Mouse (Mus musculus) megakaryocyte, adult 5-6 weeks (primary cell): ENCODE measurements around the gene Gclm. TPM values are rescaled to one million over a fixed set of nuclear protein-coding genes. Genes with fewer than 3 reads are reported as not detected.
"Not testable (repeated sequence)": the region's sequence is repeated elsewhere in the genome, so short reads cannot be mapped to it uniquely, and the experiment has no call there.

Experiments used
- ATAC-seq: 2 replicates; pipeline ENCODE4 v1.8.0; 2016; ENCODE audit warnings: mild to moderate bottlenecking, inconsistent platforms; ENCODE audit not compliant: poor library complexity, severe bottlenecking
- total RNA-seq, 2 experiments: library from RNA; stranded (forward) in 1 of 2; stranded (reverse) in 1 of 2; fragments of 153-499, 151-499 nt in 1 of 2; fragments of 221-1000, 200-1000 nt in 1 of 2; gene quantifications; 2 replicates each; pipeline versions ENCODE4 v1.2.3 to v1.2.4; 2015 to 2017

Gclm gene
- total RNA-seq (2015) (59.2 and 67.7 TPM in 2 replicates), total RNA-seq (2017) (20.2 and 28.8 TPM in 2 replicates)

DNA sequence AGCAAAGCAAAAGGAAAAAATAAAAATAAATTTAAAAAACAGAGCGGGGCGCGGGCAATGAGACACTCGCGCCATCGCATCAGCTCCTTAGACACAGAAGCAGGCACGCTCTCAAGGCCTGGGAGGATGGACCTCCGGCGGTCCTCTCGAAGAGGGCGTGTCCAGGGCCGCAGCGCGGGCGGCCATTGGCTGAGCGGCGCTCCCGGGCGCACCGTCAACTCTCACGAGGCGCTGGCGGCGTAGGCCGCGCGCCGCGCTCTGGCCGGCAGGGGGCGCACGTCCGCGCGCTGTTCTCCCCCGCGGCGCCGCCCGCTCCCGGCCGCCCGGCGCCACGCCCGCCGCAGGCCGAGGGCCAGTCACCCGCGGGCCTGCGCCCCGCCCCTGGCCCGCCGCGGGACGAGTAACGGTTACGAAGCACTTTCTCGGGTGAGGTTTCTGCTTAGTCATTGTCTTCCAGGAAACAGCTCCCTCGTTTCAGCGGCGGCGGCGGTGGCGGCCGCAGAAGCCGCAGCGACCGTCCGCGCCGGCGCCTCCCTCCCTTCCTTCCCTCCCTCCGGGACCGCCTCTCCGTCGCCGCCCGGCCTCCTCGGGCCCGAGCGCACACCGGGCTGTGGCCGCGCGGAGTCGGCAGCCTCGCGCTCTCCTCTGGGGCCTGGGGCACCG is at the start of gene Gclm:
Gclm (plus strand) TSS at position 343 of the 663 bp plus-strand sequence.
- ATAC-seq = peak; percentile 80

DNA sequence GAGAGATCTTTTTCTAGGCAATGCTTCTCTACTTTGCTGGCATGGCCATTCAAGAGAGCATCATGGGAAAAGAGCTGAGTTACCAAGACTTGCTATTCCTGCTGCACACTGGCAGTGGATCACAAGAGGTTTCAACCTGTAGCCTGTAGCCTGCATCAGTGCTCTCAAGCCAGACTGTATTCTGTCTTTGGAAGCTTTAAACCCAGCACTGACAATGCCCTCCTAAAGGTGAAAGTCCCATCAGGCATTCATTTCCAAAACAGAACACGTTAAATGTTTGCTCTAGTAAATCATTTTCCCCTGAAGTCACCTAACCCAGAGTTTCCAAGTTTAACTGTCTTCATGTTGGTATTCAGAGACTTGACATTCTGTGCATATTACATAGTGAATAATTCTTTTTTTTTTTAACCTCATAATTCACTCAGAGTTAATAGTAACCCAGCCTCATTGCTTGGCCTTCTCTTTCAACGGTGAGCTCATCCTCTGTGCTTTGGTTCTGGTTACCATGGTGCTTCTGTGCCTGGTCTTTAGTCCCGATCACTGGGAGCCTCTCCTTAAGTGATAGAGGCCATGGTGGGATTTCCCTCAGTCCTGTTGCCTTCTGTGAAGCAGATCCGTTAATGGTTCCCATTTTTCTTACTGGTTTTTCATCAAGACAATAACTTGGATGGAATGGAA is 48.6 kb upstream of the Gclm start:
- no peak for ATAC-seq

DNA sequence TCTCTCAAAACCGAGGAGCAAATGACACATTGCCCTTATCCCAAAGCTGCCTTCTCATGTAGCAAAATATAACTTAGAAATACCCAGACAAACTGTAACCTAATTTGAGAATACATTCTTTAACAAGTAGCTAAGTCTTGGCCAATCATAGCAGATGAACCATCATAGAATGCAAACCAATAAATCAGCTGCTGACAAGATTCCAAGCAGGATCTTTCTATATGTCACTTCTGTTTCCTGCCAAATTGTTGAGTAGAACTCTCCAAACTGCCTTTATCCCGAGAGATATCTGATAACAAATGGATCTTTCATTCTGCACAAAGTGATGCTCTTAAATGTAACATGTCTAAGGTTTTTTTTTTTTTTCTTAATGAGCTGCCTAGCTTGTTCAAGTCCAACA is 46.8 kb upstream of the Gclm start:
- no peak for ATAC-seq

DNA sequence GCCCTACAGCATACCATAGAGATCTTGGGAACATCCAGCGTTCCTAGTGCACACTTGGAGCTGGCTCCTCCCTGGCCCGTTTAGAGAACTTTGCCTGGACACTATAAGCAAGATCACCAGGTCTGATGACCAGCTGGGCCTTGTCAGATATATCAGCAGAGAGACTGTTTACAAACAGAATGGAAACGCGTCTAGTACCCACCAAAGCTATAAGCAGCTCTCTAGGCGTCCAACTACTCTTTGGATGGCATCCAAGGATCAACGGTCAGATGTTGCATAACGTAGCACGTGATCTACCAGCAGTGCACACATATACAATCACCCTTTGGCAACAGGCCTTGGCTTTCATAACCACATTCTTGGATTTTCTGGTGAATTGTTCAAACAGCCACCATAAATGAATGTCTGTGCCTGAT is 46.4 kb upstream of the Gclm start:
- ATAC-seq = peak; percentile 72

DNA sequence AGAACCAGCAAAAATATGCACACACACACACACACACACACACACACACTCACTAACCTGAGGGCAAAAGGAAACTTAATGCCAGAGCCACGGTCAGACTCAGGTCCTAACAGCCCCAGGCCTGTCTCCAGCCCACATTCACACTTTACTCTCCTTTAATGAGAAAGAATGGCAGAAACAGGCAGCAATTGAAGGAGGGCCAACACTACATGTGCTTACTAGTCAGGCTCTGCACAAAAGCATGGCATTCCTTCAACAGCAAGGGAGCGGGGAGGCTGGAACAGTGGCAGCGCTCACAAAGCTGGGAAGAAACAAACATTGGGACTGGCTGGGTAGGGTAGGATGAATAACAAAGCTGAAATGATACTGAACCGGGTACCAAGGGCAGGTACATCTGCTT is 45.8 kb upstream of the Gclm start:
- ATAC-seq = no peak

DNA sequence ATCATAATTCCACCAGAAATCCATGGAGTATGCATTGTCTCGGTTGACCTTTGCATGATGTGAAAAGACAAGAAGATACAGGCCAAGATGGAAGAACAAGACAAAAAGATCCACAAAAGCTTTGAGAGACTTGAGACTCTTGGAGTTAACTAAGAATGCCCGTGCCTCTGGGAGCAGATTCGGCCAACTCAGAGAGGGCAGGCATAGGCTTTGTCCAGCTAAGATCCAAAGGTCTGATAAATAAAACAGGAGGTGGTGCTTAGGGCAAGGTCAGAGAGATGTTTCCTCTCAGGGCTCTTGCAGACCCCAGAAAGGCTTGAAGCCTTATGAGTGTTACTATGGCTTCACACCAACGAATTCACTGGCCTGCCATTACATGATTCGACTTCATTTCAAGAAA is 45.3 kb upstream of the Gclm start:
- ATAC-seq = no peak

DNA sequence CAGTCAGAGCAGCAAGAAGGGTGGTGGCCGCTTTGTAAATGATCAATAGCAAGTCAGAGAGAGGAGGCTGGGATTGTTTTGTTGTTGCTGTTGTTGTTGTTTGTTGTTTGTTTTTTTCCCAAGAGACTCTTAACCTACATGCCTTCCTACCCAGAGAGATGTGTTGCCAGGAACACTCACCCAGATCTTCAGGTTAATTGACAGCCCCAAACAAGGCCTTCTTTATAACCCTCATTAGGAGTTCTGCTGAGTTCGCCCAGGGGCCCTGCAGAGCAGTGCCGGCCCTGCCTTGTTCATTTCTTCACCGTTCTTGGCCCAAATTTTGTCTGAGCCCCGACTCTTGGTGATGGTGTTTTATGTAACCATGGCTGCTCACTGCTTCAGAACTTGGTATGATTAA is 44.9 kb upstream of the Gclm start:
- no peak for ATAC-seq

DNA sequence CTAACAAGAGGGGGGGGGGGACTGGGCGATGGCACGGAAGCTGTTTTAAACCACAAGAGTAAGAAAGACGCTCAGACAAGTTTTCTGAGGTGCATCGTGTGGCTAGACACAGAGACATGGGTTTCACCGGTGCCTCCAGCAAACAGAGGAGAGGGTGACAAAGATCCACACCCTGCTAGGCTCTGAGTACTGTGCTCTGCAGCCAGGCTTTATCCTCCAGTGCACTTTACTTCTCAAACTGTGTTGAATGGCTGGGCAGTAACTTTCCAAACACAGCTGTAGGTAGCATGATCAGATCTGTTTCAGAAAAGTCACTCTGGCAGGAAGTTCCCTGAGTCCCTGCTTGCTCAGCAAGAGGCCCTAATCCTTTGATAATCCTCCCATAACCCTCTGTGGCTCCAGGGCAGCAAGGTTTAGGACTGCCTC is 43.0 kb upstream of the Gclm start:
- ATAC-seq = peak; percentile 36

DNA sequence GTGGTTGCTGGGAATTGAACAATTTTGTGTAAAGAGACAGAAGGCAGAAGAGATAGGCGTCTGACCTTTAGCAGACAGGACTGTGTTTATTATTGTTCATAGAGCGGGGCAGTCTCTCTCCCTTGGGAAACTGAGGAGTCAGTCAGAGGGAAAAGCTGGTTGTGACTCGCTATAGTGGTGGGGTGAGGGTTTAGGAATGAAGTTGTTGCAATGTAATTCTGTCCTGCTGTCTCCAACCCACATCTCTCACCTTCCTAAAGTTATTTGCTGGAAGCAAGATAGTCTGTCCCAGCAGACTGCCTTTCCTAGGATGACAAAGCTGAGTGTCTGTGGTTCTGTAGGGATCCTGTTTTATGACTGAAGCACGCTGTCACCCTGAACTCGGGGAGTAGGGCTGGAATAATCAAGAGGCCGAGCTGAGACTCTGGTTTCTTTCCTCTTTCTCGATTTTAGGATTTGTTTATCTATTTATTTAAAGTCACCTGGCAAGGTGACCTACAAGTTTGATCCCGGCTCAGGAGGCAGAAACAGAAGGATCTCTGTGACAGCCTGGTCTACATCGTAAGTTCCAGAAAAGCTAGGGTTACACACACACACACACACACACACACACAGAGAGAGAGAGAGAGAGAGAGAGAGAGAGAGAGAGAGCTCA is 41.6 kb upstream of the Gclm start:
- ATAC-seq = no peak

DNA sequence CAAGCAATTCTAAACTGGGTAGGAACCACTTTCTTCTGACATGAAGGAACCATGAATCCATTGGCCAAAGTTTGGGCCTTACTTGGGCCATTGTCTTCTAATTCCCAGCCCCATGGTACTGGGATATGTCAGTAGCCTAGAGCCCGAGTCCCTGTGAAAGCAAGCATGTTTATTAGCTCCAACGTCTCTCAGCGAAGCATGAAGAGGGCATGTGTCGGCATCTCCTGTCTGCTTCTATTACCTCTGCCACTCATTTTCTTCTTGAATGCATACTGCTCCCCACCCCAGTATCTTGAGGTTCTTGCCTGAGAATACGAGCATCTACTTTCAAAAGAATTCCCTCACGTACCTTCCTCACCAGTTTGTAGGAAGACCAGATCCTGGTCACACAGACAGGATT is 39.6 kb upstream of the Gclm start:
- no peak for ATAC-seq

DNA sequence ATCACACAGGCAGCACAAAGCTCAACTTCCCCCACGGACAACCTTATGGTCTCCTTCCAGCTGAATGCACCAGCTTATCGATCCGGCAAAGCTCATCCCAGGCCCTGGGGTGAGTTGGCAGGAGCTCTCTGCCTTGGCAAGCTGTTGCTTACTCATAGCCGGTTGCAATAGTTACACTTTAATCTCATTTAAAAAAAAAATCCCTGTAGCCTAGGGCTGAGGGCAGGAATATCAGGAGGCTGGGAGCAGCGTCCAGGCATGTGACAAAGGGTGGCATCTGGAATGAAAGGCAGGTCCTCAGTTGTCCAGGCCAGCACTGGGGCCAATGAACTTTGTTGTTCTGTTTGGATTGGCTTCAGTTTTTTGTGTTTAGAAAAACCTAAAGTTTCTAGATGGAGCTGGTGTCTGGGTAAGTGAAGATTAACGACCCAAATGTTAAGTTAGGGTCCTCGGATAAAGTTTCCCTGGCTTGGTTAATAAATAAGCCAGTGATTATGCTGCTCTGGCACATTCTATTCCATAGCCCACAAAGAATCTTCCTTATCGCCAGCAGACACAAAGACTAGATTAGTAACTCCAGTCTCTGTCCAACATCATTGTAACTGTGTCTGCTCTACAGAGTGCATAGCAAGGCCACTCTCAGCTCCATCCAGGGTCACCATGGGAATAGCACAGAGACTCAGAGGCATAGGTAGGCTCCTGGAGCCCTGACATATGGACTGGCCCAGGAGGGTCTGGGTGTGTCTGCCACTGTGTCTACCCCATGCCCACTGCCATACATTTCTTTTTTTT is 38.9 kb upstream of the Gclm start:
- no peak for ATAC-seq

DNA sequence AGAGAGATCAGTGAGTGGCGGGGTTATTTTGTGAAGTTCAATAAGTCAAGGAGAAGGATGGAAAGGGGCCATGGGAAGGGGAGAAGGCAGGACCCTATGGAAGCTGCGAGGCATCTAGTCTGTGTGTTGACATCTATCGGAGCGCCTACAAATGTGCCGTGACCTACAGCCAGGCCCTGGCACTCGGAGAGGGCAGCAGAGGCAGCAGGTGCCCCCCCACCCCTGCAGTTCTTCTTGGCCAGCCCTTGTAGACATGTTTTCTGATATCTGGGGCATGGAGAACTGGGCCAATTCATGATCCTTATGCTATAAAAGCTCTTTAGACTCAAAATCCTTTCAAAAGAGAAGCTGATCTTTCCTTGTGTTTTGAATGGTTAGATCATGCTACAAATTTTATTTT is 37.6 kb upstream of the Gclm start:
- ATAC-seq = no peak

DNA sequence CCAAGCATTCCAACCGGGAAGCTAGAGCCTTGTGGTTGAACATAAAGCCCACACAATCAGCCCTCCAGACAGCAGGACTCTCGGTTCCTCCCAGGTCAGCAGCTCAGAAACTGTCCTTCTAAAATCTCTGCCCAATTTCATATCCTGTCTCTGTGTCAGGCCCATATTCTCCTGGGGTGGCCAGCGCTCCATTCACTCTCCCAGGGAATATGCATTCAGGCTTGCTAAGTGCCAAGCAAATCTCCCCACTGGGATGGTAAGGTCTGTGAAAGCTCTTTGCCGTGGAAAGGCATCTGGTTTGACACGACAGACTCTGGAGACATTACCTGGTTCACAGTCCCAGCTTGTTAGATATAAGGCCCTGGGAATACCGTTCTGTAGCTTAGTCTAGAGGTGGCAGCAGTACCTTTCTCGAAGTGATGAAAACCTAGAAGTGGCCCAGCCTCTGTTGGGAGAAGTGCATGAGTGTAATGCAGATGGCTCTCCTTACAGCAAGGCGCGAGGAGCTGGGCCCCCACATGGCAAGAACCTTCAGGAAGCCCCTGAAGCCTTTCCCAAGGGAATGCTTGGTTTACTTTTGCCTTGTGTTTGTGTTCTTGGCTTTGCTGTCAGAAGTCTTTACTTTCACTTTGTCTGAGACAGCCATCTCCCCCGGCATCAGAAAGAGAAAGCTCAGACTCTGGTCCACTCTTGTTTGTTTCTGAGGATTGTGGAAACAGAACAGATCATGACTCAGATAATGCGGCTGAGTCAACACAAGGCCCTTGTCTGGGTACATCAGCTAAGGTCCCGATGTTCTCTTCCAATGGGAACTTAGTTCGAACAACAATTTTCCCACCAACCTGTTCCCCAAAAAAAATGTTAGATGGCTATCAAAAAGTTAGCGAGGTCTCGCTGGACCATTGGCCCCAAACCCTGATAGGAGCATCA is 36.8 kb upstream of the Gclm start:
- peak; percentile 33; the same call in 1 of the 2 replicates for ATAC-seq

DNA sequence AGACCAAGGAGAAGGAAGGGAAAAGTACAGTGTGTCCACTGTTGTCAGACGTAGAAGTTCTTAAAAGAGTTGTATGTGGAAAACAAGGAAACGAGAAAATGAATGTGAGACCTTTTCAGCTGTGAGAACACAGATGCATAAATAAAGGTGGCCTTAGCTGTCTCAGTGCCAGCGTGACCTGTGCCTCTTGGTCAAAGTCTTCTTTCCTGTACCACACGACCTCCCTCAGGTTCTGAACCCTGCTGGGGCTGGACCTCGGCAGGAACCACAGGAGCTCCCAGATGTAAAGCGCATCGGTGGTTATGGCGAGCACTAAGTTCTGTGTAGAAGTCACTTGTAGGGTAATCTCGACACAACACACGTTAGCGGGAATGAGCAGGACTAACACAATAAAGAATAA is 35.8 kb upstream of the Gclm start:
- no peak for ATAC-seq

DNA sequence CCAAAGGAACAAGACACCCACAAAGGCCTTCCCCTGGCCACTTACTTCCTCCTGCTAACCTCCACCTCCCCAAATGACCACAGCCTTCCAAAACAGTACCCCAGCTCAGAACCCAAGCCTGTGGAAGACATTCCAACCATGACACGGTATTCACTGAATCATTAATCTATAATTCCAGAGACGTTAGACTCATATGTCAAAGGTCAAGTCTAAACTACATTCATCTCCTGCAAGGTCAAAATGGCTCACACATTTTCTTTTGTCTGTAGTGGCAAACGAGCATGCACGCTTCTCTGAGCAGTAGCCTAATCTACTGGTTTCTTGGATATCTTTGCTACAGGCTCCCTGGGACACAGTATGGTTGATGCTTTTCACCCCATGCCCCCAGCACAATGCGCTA is 34.9 kb upstream of the Gclm start:
- ATAC-seq = no peak

DNA sequence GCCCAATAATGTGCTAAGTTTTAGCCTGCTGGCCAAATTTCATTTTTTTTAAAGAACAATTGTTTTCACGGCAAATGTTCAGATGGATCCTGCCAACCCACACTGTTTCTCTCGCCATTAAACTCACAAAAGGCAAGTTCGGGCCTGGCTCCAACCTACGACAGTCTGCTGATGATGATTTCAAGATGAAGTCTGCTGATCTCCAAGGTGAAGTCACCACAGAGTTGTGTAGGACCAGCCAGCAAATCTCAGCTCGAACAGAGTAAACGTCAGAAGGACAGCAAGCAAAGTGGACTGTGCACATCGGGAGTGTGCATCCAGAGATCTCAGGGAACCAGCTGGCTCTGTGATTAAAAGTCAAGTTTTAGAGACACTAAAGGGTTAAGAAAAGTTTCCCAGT is 34.5 kb upstream of the Gclm start:
- no peak for ATAC-seq

DNA sequence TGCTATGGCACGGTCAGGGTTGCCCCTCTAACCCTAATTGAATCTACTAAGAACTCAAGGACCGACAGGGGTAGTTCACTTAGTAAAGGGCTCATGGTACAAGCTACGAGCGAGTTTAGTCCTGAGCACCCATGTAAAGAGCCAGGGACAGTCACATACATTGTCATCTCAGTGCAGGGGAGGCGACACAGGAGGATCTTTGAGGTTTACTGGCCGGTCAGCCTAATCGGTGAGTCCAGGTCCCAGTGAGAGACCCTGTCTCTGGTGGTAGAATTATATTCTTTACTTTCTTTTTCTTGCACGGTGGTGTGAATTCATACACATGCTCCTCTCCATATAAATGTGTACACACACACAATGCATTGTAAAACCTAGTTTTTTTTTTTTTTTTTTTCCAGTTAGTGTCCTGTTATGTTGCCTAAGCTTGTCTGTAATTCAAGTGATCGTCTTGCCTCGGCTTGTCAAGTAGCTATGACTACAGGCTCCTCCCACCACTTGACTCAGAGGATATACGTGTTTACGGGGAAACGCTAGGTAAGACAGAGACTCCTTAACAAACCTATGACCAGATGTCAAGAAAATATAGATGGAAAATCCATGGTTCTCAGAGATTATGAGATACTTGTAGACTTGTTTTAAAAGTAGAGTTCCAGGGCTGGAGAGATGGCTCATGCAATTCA is 33.8 kb upstream of the Gclm start:
- no peak for ATAC-seq

DNA sequence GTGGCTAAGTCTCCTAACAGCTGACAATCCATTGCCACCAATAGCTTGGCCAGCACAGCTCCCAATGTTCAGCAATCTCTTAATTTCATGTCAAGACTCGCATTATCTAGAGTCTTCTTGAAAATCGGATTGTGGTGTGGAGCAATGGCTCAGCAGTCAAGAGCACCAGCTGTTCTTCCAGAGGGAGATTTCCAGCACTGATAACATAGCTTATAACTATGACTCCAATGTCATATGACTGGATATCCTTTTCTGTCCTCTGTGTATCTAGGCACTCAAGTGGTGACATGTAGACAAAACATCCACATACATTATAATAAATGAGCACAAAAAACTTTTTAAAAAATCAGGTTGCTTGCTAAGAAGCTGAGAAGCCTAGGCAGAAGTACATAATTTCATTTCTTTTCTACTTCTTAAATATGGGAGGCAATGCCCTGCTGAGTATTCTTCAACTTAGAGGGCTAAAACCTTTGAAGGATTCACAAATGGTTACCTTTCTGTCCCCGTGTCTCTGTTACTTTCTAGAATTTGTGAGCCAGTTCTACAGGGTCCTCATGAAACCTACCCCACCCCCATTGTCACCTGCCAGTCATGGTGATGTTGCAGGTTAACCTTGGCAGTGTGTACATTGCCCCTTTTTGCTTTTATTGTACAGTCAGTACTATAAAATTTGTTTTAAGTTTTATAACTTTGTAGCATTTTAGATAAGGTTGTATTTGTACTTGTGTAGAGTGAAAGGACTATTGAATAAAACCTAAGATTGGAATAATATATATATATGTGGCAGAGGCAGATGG is 23.9 kb upstream of the Gclm start:
- ATAC-seq = no peak

DNA sequence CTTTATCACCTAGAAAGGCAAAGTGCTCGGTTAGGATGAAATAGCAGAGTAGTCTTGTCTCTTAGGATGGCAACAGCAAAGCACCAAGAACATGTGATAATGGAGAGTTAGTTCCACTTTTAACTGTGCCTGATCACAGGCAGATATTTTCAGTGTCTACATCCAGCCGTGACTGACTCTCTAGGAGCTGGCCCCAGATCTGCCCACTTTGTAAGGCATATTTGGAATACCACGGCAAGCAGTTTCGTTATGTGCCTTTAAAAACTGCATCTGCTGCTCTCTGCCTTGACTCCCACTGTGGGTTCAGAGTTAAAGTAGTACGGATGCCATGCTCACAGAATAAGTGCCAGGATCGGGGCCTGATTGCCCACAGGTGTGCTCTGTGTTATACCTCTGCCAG is 18.4 kb upstream of the Gclm start:
- not testable (repeated sequence) for ATAC-seq
